Mouse (Mus musculus) stomach, postnatal 0 days (tissue): ENCODE measurements around the gene Zbtb16.

Experiments used
- CTCF ChIP-seq: IDR thresholded peaks from 2 replicates; pipeline ENCODE4 v1.5.1; 2016; ENCODE audit warnings: antibody characterized with exemption, low read depth, mild to moderate bottlenecking, moderate library complexity
- EP300 ChIP-seq: optimal IDR thresholded peaks from 2 replicates; pipeline ENCODE3; 2016; ENCODE audit warnings: antibody characterized with exemption

GRCm38 (mm10) chr9:48849531-48849930, 13.5 kb upstream of the Zbtb16 start:
- TF ChIP-seq CTCF (no peak), EP300 (no peak)
